Mouse (Mus musculus): ENCODE results near the gene Hsdl2. TPM values are rescaled to one million over a fixed set of nuclear protein-coding genes. Genes with fewer than 3 reads are reported as not detected.

Hsdl2 gene
- polyA plus RNA-seq, 1 experiment from 2014 or later, result 18.3 TPM

GRCm38 (mm10) chr4:59610411-59610810, 29.0 kb downstream of the Hsdl2 start:
- 85% methylated on average over 3 of the region's 3 CpGs for WGBS
- 0 out of 2 replicates have a peak, but pooled peaks cover 3% of the 10 kb centered on the region for H3K36me3 ChIP-seq (replicated peaks)
- H3K27me3 ChIP-seq (replicated peaks; ENCODE audit: low read depth, poor library complexity, severe bottlenecking), result no peaks in the 10 kb centered on the region
- H3K4me1 ChIP-seq, result no peaks in the 10 kb centered on the region
- no peaks in the 10 kb centered on the region for H3K9me3 ChIP-seq
- no peak overlapping the region for H3K27ac ChIP-seq (replicated peaks)
- H3K4me3 ChIP-seq, result no peak overlapping the region
- no peak for DNase-seq (ENCODE audit: low spot score)

DNA sequence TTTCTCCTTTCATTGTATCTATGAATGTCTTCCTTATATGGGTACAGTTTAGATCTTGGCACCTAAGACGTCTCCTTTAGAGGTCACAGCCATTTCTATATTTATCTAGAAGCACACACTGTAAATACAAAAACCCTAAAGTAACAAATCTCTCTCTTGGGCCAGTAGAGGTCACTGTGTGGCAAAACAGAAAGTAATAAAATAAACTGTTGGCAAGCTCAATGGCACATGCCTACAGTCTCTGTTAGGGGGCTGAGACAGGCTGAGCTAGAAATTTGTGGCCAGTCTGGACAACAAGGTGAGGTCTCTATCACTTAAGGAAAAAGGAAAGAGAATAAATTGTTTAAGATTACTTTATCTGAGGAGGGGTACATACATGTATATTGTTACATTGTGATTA, 33.6 kb downstream of the Hsdl2 start:
- Histone ChIP-seq H3K9me3 (no peaks in the 10 kb centered on the region), H3K36me3 (replicated peaks) (0 out of 2 replicates have a peak, but pooled peaks cover 3% of the 10 kb centered on the region), H3K4me1 (no peaks in the 10 kb centered on the region), H3K27ac (replicated peaks) (no peak overlapping the region), H3K4me3 (no peak overlapping the region), H3K27me3 (replicated peaks; ENCODE audit: low read depth, poor library complexity, severe bottlenecking) (no peaks in the 10 kb centered on the region)
- WGBS, result 56% methylated on average over 1 of the region's 1 CpGs
- DNase-seq (ENCODE audit: low spot score), result no peak

- no peak overlapping the region for H3K4me3 ChIP-seq
- no peaks in the 10 kb centered on the region for H3K9me3 ChIP-seq
- DNase-seq (ENCODE audit: low spot score), result no peak
- H3K27ac ChIP-seq (replicated peaks), result no peak overlapping the region
- whole genome bisulfite sequencing, result 88% methylated on average over 5 of the region's 5 CpGs
- no peaks in the 10 kb centered on the region for H3K4me1 ChIP-seq
- no peaks in the 10 kb centered on the region for H3K27me3 ChIP-seq (replicated peaks; ENCODE audit: low read depth, poor library complexity, severe bottlenecking)
- no peaks in the 10 kb centered on the region for H3K36me3 ChIP-seq (replicated peaks)
Observed at GRCm38 (mm10) chr4:59619611-59620245, 38.4 kb downstream of the Hsdl2 start.

GRCm38 (mm10) chr4:59625676-59625997, 44.3 kb downstream of the Hsdl2 start:
- H3K4me1 ChIP-seq, result peaks cover 26% of the 10 kb centered on the region
- H3K27ac ChIP-seq (replicated peaks), result peak overlapping the region; percentile 97
- DNase-seq (ENCODE audit: low spot score), result no peak
- H3K4me3 ChIP-seq, result peak overlapping the region; percentile 93
- no peaks in the 10 kb centered on the region for H3K27me3 ChIP-seq (replicated peaks; ENCODE audit: low read depth, poor library complexity, severe bottlenecking)
- H3K9me3 ChIP-seq, result no peaks in the 10 kb centered on the region
- 2% methylated on average over 18 of the region's 18 CpGs for WGBS
- no peaks in the 10 kb centered on the region for H3K36me3 ChIP-seq (replicated peaks)

GRCm38 (mm10) chr4:59625998-59626910, 44.9 kb downstream of the Hsdl2 start, which contains the start of gene E130308A19Rik:
Gene E130308A19Rik (plus strand): TSS chr4:59626211.
- under 1% methylated on average over 113 of the region's 120 CpGs for WGBS
- H3K27me3 ChIP-seq (replicated peaks; ENCODE audit: low read depth, poor library complexity, severe bottlenecking), result no peaks in the 10 kb centered on the region
- peak within 1 kb of the TSS; percentile 93 for H3K4me3 ChIP-seq
- H3K36me3 ChIP-seq (replicated peaks), result no peaks in the 10 kb centered on the region
- H3K4me1 ChIP-seq, result peaks cover 26% of the 10 kb centered on the region
- peak; percentile 92 for DNase-seq (ENCODE audit: low spot score)
- peak within 1 kb of the TSS; percentile 97 for H3K27ac ChIP-seq (replicated peaks)
- H3K9me3 ChIP-seq, result no peaks in the 10 kb centered on the region

- no peaks in the 10 kb centered on the region for H3K9me3 ChIP-seq
- WGBS, result 68% methylated on average over 4 of the region's 4 CpGs
- H3K27ac ChIP-seq (replicated peaks), result no peak overlapping the region
- DNase-seq (ENCODE audit: low spot score), result no peak
- H3K4me1 ChIP-seq, result peaks cover 26% of the 10 kb centered on the region
- peak overlapping the region; percentile 16; the same call in 1 of the 2 replicates for H3K4me3 ChIP-seq
- H3K36me3 ChIP-seq (replicated peaks), result no peaks in the 10 kb centered on the region
- no peaks in the 10 kb centered on the region for H3K27me3 ChIP-seq (replicated peaks; ENCODE audit: low read depth, poor library complexity, severe bottlenecking)
Observed at GRCm38 (mm10) chr4:59628255-59628654, 46.9 kb downstream of the Hsdl2 start.

- H3K27ac ChIP-seq (replicated peaks), result no peak overlapping the region
- no peaks in the 10 kb centered on the region for H3K9me3 ChIP-seq
- H3K4me1 ChIP-seq, result peaks cover 26% of the 10 kb centered on the region
- DNase-seq (ENCODE audit: low spot score), result no peak
- 42% methylated on average over 7 of the region's 7 CpGs for WGBS
- no peaks in the 10 kb centered on the region for H3K36me3 ChIP-seq (replicated peaks)
- no peaks in the 10 kb centered on the region for H3K27me3 ChIP-seq (replicated peaks; ENCODE audit: low read depth, poor library complexity, severe bottlenecking)
- no peak overlapping the region for H3K4me3 ChIP-seq
Observed at GRCm38 (mm10) chr4:59629076-59629874, 47.9 kb downstream of the Hsdl2 start.

GRCm38 (mm10) chr4:59630122-59630521, 48.8 kb downstream of the Hsdl2 start:
- no peak for DNase-seq (ENCODE audit: low spot score)
- H3K36me3 ChIP-seq (replicated peaks), result no peaks in the 10 kb centered on the region
- no peak overlapping the region for H3K27ac ChIP-seq (replicated peaks)
- no peaks in the 10 kb centered on the region for H3K9me3 ChIP-seq
- H3K4me1 ChIP-seq, result peaks cover 26% of the 10 kb centered on the region
- no peaks in the 10 kb centered on the region for H3K27me3 ChIP-seq (replicated peaks; ENCODE audit: low read depth, poor library complexity, severe bottlenecking)
- 75% methylated on average over 9 of the region's 9 CpGs for WGBS
- no peak overlapping the region for H3K4me3 ChIP-seq

GRCm38 (mm10) chr4:59634532-59634931, 53.2 kb downstream of the Hsdl2 start:
- peaks cover 24% of the 10 kb centered on the region for H3K4me1 ChIP-seq
- 86% methylated on average over 1 of the region's 1 CpGs for WGBS

DNA sequence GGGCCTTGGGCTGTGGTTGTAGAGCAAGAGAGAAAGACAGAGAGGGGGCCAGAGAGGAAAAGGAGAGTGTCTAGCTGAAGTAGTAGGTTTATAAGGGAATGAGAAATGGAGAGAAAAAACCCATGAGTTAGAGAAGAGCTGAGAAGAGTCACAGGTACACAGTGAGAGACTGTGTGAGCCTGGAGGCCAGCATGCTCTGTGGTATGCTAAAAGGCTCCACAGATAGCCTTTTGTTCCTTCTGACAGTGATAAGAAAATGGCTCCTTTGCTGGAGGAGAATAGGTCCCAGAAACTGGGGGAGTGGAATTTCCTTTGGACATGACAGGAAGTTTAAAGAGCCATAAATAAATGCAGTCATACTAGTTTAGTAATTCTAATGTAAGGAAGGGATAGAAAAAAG, 57.8 kb downstream of the Hsdl2 start:
- Histone ChIP-seq H3K27ac (replicated peaks) (no peak overlapping the region), H3K9me3 (no peaks in the 10 kb centered on the region), H3K4me3 (no peak overlapping the region), H3K4me1 (peaks cover 22% of the 10 kb centered on the region), H3K27me3 (replicated peaks; ENCODE audit: low read depth, poor library complexity, severe bottlenecking) (no peaks in the 10 kb centered on the region), H3K36me3 (replicated peaks) (no peaks in the 10 kb centered on the region)
- no peak for DNase-seq (ENCODE audit: low spot score)

More at GRCm38 (mm10) chr4:59634532-59634931, 53.2 kb downstream of the Hsdl2 start:
- Histone ChIP-seq H3K27me3 (replicated peaks; ENCODE audit: low read depth, poor library complexity, severe bottlenecking) (no peaks in the 10 kb centered on the region), H3K27ac (replicated peaks) (no peak overlapping the region), H3K9me3 (no peaks in the 10 kb centered on the region), H3K36me3 (replicated peaks) (no peaks in the 10 kb centered on the region), H3K4me3 (no peak overlapping the region)
- DNase-seq (ENCODE audit: low spot score), result no peak

DNA sequence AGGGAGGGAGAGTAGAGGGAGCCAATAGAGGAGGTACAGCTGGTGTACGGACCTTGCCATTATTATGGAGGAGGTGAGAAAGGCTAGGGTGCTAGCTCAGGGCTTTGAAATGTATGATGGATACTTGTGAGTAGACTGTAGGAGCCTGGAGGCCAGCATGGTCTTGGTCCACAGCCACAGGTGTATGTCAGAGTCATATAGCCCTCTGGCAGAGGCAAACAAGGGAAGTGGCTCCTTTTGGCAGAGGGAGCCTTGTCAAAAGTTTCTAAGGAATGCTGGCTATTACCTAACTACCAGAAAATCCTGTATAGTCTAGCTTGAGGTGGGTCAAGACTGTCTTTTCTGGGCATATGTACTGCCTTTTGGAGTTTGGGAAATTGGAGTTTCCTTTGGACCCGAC, 59.4 kb downstream of the Hsdl2 start:
- Histone ChIP-seq H3K27me3 (replicated peaks; ENCODE audit: low read depth, poor library complexity, severe bottlenecking) (no peaks in the 10 kb centered on the region), H3K9me3 (no peaks in the 10 kb centered on the region), H3K4me3 (no peak overlapping the region), H3K27ac (replicated peaks) (no peak overlapping the region), H3K36me3 (replicated peaks) (no peaks in the 10 kb centered on the region), H3K4me1 (peaks cover 16% of the 10 kb centered on the region)
- 88% methylated on average over 2 of the region's 2 CpGs for WGBS
- no peak for DNase-seq (ENCODE audit: low spot score)

DNA sequence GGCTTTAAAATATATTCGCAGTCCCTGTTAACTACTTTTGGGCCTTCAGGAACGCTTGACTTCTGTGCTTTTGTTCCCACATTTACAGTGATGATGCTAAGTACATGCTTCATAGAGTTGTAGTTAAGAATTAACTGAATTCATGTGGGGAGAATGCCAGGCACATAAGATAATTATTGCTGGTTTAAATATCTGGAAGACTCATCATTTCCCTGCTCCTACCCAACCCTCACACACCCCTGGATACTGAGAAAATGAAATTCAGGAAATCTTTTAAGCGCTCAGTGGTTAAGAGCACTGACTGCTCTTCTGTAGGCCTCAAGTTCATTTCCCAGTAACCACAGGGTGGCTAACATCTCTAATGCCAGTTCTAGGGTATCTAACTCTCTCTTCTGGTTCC, 60.7 kb downstream of the Hsdl2 start:
- no peaks in the 10 kb centered on the region for H3K9me3 ChIP-seq
- 91% methylated on average over 3 of the region's 3 CpGs for WGBS
- H3K27me3 ChIP-seq (replicated peaks; ENCODE audit: low read depth, poor library complexity, severe bottlenecking), result no peaks in the 10 kb centered on the region
- H3K27ac ChIP-seq (replicated peaks), result no peak overlapping the region
- H3K4me1 ChIP-seq, result peaks cover 14% of the 10 kb centered on the region
- no peaks in the 10 kb centered on the region for H3K36me3 ChIP-seq (replicated peaks)
- DNase-seq (ENCODE audit: low spot score), result no peak
- H3K4me3 ChIP-seq, result no peak overlapping the region

Data from embryonic facial prominence, embryonic 10.5 days (tissue).